Mouse (Mus musculus) kidney, embryonic 16.5 days (tissue): Measurements from ENCODE around the gene Cyp3a11. TPM values are rescaled to one million over a fixed set of nuclear protein-coding genes. Genes with fewer than 3 reads are reported as not detected.
"Not testable (repeated sequence)": the region's sequence is repeated elsewhere in the genome, so short reads cannot be mapped to it uniquely, and the experiment has no call there.

Experiments
- ATAC-seq: fragments of 200-750 bp; cut with Nextera tagmentation; 2 replicates; pipeline ENCODE4 v1.8.0; 2017; ENCODE audit warnings: moderate TSS enrichment; ENCODE audit not compliant: low FRiP score, low TSS enrichment
- H3K27ac ChIP-seq: fragments of 300-500 bp; sonication (generic); 2 replicates; pipeline ENCODE4 v1.5.1; 2014; ENCODE audit warnings: low read length
- H3K27me3 ChIP-seq: fragments of 300-500 bp; sonication (generic); 2 replicates; pipeline ENCODE4 v1.6.1; 2014; ENCODE audit warnings: low read length, control low read depth, mixed read lengths; ENCODE audit not compliant: insufficient read depth
- H3K36me3 ChIP-seq: fragments of 300-500 bp; sonication (generic); 2 replicates; pipeline ENCODE4 v1.6.1; 2014; ENCODE audit warnings: low read length, control low read depth, mixed read lengths; ENCODE audit not compliant: insufficient read depth
- H3K4me1 ChIP-seq: fragments of 300-500 bp; sonication (generic); 2 replicates; pipeline ENCODE4 v1.6.1; 2014; ENCODE audit warnings: low read length, control low read depth, mixed read lengths; ENCODE audit not compliant: insufficient read depth
- H3K4me2 ChIP-seq: fragments of 300-500 bp; sonication (generic); replicated peaks from 2 replicates; pipeline ENCODE4 v1.6.1; 2014; ENCODE audit warnings: low read depth, low read length
- H3K4me3 ChIP-seq: fragments of 300-500 bp; sonication (generic); 2 replicates; pipeline ENCODE4 v1.5.1; 2014; ENCODE audit warnings: mild to moderate bottlenecking, low read length
- H3K9ac ChIP-seq: fragments of 300-500 bp; sonication (generic); replicated peaks from 2 replicates; pipeline ENCODE4 v1.6.1; 2014; ENCODE audit warnings: low read length
- H3K9me3 ChIP-seq: fragments of 300-500 bp; sonication (generic); 2 replicates; pipeline ENCODE4 v1.6.1; 2016; ENCODE audit warnings: low read length, control low read depth
- WGBS: fragments of 180-500 bp; shearing (Covaris S2); extraction: QIAGEN DNeasy Blood & Tissue Kit; methylation state at CpG from one replicate; pipeline ENCODE4 v1.1.7; 2014; 5-methylcytosine and 5-hydroxymethylcytosine counted together
- polyA plus RNA-seq: library from polyadenylated mRNA; unstranded; fragments of >200 nt; fragmentation: Nextera tagmentation; extraction: Ambion mirVana; gene quantifications from 2 replicates; pipeline ENCODE4 v1.2.1, GENCODE M21; 2015

The Cyp3a11 gene
- 0.08 and 0.17 TPM in 2 replicates for polyA plus RNA-seq

- Histone ChIP-seq H3K4me3 (no peak within 1 kb of the TSS), H3K4me1 (no peaks in the 10 kb centered on the region)
- 87% methylated on average over 3 of the region's 3 CpGs for WGBS
Measured at GRCm38 (mm10) chr5:145879688-145880087, at the start of gene Cyp3a11. Gene Cyp3a11, minus strand, starts transcription at chr5:145879964.

GRCm38 (mm10) chr5:145912912-145913311, 33.1 kb upstream of the Cyp3a11 start:
- Histone ChIP-seq H3K4me1 (no peaks in the 10 kb centered on the region), H3K4me3 (no peak overlapping the region), H3K27ac (no peak overlapping the region), H3K36me3 (no peaks in the 10 kb centered on the region), H3K9me3 (peaks cover 34% of the 10 kb centered on the region), H3K4me2 (no peak overlapping the region), H3K27me3 (no peaks in the 10 kb centered on the region), H3K9ac (no peak overlapping the region)
- no peak for ATAC-seq

More at GRCm38 (mm10) chr5:145879688-145880087, at the start of gene Cyp3a11:
- Histone ChIP-seq H3K4me2 (no peak within 1 kb of the TSS), H3K36me3 (no peaks in the 10 kb centered on the region), H3K27ac (no peak within 1 kb of the TSS), H3K27me3 (no peaks in the 10 kb centered on the region), H3K9me3 (peaks cover 27% of the 10 kb centered on the region), H3K9ac (no peak within 1 kb of the TSS)
- ATAC-seq, result no peak

- Histone ChIP-seq H3K36me3 (no peaks in the 10 kb centered on the region), H3K9me3 (peaks cover 33% of the 10 kb centered on the region), H3K4me1 (no peaks in the 10 kb centered on the region), H3K9ac (no peak overlapping the region), H3K27me3 (no peaks in the 10 kb centered on the region), H3K27ac (no peak overlapping the region), H3K4me3 (no peak overlapping the region), H3K4me2 (no peak overlapping the region)
- no peak for ATAC-seq
Measured at GRCm38 (mm10) chr5:145911781-145912180, 32.0 kb upstream of the Cyp3a11 start.

- not testable (repeated sequence) for H3K4me2 ChIP-seq, H3K4me3 ChIP-seq, ATAC-seq, H3K27me3 ChIP-seq, H3K4me1 ChIP-seq, H3K27ac ChIP-seq, H3K9ac ChIP-seq, H3K36me3 ChIP-seq
- H3K9me3 ChIP-seq, result peaks cover 20% of the 10 kb centered on the region
- WGBS, result 90% methylated on average over 2 of the region's 2 CpGs
Measured at GRCm38 (mm10) chr5:145906937-145907336, 27.2 kb upstream of the Cyp3a11 start.

- H3K36me3 ChIP-seq, result no peaks in the 10 kb centered on the region
- H3K4me1 ChIP-seq, result no peaks in the 10 kb centered on the region
- H3K4me3 ChIP-seq, result no peak overlapping the region
- WGBS, result 87% methylated on average over 1 of the region's 1 CpGs
- H3K27ac ChIP-seq, result no peak overlapping the region
- peaks cover 33% of the 10 kb centered on the region for H3K9me3 ChIP-seq
- no peak overlapping the region for H3K9ac ChIP-seq
- H3K27me3 ChIP-seq, result no peaks in the 10 kb centered on the region
- no peak overlapping the region for H3K4me2 ChIP-seq
- no peak for ATAC-seq
Measured at GRCm38 (mm10) chr5:145904535-145904934, 24.8 kb upstream of the Cyp3a11 start.

- Histone ChIP-seq H3K27me3 (no peaks in the 10 kb centered on the region), H3K4me3 (no peak overlapping the region), H3K4me2 (no peak overlapping the region), H3K4me1 (no peaks in the 10 kb centered on the region), H3K9ac (no peak overlapping the region), H3K9me3 (peaks cover 29% of the 10 kb centered on the region), H3K27ac (no peak overlapping the region), H3K36me3 (no peaks in the 10 kb centered on the region)
- ATAC-seq, result no peak
- 97% methylated on average over 1 of the region's 1 CpGs for WGBS
Measured at GRCm38 (mm10) chr5:145903349-145903748, 23.6 kb upstream of the Cyp3a11 start.

GRCm38 (mm10) chr5:145900436-145900990, 20.7 kb upstream of the Cyp3a11 start:
- H3K4me3 ChIP-seq, result no peak overlapping the region
- no peaks in the 10 kb centered on the region for H3K27me3 ChIP-seq
- H3K9me3 ChIP-seq, result peaks cover 35% of the 10 kb centered on the region
- WGBS, result 52% methylated on average over 2 of the region's 2 CpGs
- no peak overlapping the region for H3K9ac ChIP-seq
- no peak for ATAC-seq
- H3K4me1 ChIP-seq, result no peaks in the 10 kb centered on the region
- no peak overlapping the region for H3K4me2 ChIP-seq
- no peaks in the 10 kb centered on the region for H3K36me3 ChIP-seq
- no peak overlapping the region for H3K27ac ChIP-seq

- ATAC-seq, result no peak
Measured at GRCm38 (mm10) chr5:145897271-145897670, 17.5 kb upstream of the Cyp3a11 start.

GRCm38 (mm10) chr5:145881207-145881606, 1.4 kb upstream of the Cyp3a11 start:
- H3K27ac ChIP-seq, result no peak overlapping the region
- no peaks in the 10 kb centered on the region for H3K36me3 ChIP-seq
- no peak for ATAC-seq
- H3K4me3 ChIP-seq, result no peak overlapping the region
- no peaks in the 10 kb centered on the region for H3K4me1 ChIP-seq
- peaks cover 27% of the 10 kb centered on the region for H3K9me3 ChIP-seq
- no peaks in the 10 kb centered on the region for H3K27me3 ChIP-seq
- no peak overlapping the region for H3K9ac ChIP-seq
- H3K4me2 ChIP-seq, result no peak overlapping the region

More at GRCm38 (mm10) chr5:145897271-145897670, 17.5 kb upstream of the Cyp3a11 start:
- Histone ChIP-seq H3K9ac (no peak overlapping the region), H3K9me3 (peaks cover 29% of the 10 kb centered on the region), H3K4me3 (no peak overlapping the region), H3K4me1 (no peaks in the 10 kb centered on the region), H3K4me2 (no peak overlapping the region), H3K36me3 (no peaks in the 10 kb centered on the region), H3K27ac (no peak overlapping the region), H3K27me3 (no peaks in the 10 kb centered on the region)
- WGBS, result 62% methylated on average over 1 of the region's 1 CpGs

- H3K36me3 ChIP-seq, H3K27ac ChIP-seq, H3K4me1 ChIP-seq, H3K9ac ChIP-seq, ATAC-seq, H3K27me3 ChIP-seq, H3K4me3 ChIP-seq, H3K4me2 ChIP-seq: not testable (repeated sequence)
- H3K9me3 ChIP-seq, result peaks cover 19% of the 10 kb centered on the region
Measured at GRCm38 (mm10) chr5:145867433-145867832, 12.3 kb downstream of the Cyp3a11 start.
